Mouse (Mus musculus) olfactory bulb, adult 2 months (tissue): ENCODE measurements around the gene Wdr20.

Experiments used
- CTCF ChIP-seq: fragments of 200-500 bp; IDR thresholded peaks from 2 replicates; pipeline ENCODE4 v1.5.1; 2012; ENCODE audit warnings: low read depth, mild to moderate bottlenecking, low read length, moderate library complexity; ENCODE audit not compliant: insufficient read depth
- POLR2A ChIP-seq: fragments of 200-500 bp; IDR thresholded peaks from 2 replicates; pipeline ENCODE4 v1.6.1; 2012; ENCODE audit warnings: mild to moderate bottlenecking, low read depth, low read length, moderate library complexity; ENCODE audit not compliant: insufficient read depth

GRCm38 (mm10) chr12:110795035-110795434, 57.3 kb downstream of the Wdr20 start:
- TF ChIP-seq CTCF (no peak), POLR2A (no peak)
